Mouse (Mus musculus): ENCODE measurements around the gene Npas4.
A peak's percentile ranks its signal among the peaks of the same experiment; 100 is the strongest.
"Not testable (repeated sequence)": the region's sequence is repeated elsewhere in the genome, so short reads cannot be mapped to it uniquely, and the experiment has no call there.

Gene Npas4

DNA sequence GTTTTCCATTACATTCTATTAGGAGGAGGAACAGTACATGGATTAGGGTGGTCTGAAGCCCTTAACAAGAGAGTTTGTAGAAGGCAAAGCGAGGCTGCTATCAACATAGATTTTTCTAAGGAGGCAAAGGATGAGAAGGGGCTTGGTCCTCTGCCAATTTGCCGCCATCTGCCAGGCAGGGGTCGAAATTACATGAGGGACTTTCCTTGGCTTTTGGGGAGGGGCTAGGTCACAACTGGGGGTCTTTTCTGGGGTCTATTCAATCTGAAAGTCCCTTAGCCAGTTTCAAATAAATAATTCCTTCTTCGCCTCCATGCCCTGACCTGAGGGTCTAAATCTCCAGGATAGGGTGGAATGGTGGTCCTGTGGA is at the start of gene Npas4:
Npas4 (minus strand) TSS at position 61 of the 370 bp plus-strand sequence.
- peak in 1 of 2 experiments; percentile 13 for DNase-seq

DNA sequence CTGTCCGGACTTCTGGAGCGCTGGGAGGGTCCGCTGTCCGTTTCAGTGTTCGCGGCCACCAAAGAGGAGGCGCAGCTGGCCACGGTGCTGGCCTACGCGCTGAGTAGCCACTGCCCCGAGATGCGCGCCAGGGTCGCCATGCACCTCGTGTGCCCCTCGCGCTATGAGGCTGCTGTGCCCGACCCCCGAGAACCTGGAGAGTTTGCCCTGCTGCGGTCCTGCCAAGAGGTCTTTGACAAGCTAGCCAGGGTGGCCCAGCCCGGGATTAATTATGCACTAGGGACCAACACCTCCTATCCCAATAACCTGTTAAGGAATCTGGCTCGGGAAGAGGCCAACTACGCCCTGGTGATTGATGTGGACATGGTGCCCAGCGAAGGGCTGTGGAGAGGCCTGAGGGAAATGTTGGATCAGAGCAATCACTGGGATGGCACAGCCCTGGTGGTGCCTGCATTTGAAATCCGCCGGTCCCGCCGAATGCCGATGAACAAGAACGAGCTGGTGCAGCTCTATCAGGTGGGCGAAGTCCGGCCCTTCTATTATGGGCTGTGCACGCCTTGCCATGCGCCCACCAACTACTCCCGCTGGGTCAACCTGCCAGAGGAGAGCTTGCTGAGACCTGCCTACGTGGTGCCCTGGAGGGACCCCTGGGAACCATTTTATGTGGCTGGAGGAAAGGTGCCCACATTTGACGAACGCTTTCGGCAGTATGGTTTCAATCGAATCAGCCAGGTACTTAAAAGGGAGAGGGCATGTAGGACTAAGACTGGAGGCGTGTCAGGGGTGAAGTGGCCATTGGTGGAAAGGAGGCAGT is 49.4 kb upstream of the Npas4 start:
- peak in 1 of 2 experiments; percentile 26 for DNase-seq

DNA sequence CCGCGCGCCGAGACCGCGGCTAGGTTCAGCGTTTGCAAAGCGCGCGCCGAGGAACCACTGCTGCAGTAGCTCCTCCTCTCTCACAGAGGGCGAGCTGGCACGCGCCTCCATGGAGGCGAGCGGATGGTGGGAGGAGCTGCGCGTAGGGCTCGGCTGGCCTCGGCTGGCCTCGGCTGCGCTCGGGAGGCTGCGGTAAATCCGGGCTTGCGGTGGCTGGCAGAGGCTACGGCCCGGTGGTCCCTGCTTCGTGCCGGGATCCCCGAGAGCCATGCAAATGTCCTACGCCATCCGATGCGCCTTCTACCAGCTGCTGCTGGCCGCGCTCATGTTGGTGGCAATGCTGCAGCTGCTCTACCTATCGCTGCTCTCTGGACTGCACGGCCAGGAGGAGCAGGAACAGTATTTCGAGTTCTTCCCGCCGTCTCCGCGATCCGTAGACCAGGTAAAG is 48.6 kb upstream of the Npas4 start, which contains the start of the genes B4gat1 and AC124502.3:
B4gat1 (plus strand) TSS at position 118 of the 448 bp plus-strand sequence.
AC124502.3 (plus strand) TSS at position 183 of the 448 bp plus-strand sequence.
- DNase-seq: peak; percentile 93 to 94

DNA sequence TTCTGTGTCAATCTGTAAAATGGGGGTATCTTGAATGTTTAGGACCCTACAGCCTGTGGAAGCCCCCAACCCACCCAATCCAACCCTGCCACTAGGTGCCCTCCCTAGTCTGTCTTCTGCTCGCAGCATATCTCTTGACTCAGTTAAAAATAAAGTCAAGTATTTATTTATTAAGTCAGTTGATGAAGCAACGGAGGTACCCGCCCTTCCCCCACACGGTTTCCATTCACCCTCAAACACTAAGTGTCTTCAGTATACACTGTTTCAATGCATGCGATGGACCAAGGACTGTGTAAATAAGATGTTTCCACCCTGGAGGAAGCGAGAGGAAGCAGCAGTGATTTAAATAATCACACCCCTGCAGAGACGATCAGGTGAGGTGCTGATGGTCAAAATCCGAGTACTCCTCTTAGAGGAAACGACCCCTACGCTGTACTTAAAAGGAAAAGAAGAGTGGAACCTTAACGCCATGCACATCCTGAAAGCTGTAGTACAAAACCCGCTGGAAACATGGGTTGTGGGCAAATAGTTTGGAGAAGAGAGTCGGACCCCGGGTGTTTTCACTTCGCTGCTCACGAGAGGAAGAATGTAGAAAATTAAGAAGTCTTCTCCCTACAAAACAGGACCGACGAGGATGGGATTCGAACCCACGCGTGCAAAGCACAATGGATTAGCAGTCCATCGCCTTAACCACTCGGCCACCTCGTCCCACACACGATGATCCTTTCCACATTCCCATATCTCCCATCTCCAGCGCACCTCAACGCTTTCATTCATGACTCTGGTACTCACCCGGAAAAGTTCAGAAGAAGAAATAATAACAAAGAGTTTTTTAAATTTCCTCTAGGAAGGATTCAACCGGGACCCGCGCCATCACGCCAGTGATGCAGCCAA is 47.8 kb upstream of the Npas4 start:
- peak; percentile 93 to 98 for DNase-seq

DNA sequence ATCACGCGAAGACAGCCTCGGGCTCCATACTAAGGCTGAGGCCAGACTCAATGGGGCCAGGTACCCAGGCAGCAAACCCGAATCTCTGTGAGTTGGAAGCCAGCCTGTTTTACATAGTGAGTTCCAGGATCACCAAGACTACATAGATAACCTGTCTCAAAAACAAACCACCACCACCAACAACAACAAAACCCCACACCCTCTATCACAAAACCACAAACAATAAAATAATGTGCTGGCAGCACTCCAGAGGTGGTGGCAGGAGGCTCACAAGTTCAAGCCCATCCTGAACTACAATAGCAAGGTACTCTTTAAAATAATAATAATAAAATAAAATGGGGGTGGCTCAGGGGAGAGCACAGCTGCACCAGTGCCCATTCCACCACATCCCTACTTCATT is 46.5 kb upstream of the Npas4 start:
- no peak for DNase-seq

DNA sequence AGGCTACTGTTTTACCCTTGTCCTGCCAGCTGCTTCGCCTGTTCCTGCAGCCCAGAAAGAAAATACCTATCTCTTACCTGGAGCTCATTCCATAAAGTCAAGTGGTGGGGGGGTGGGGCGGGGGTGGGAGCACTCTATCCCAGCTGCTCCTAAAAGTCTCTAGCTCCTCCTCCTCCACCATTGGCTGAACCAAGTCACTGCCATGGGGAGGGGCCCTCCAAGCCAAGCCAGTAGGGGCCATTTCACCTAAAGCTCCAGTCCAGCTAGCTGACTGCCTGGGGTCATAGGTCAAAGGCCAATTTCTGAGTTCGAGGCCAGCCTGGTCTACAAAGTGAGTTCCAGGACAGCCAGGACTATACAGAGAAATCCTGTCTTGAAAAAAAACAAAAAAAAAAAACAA is 42.6 kb upstream of the Npas4 start:
- no peak for DNase-seq

DNA sequence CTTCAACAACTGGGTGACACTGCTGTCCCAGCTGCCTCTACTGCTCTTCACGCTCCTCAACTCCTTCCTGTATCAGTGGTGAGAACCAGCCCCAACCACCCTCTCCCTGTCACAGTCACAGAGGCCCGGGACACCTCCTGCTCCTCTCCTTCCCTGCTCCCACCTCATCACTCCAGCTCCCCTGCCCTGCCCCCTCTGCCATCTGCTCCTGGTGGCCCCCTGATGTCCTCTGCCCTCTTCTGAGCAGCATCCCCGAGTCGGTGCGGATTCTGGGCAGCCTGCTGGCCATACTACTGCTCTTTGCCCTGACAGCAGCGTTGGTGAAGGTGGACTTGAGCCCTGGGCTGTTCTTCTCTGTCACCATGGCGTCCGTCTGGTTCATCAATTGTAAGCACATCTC is 36.0 kb upstream of the Npas4 start:
- no peak for DNase-seq

DNA sequence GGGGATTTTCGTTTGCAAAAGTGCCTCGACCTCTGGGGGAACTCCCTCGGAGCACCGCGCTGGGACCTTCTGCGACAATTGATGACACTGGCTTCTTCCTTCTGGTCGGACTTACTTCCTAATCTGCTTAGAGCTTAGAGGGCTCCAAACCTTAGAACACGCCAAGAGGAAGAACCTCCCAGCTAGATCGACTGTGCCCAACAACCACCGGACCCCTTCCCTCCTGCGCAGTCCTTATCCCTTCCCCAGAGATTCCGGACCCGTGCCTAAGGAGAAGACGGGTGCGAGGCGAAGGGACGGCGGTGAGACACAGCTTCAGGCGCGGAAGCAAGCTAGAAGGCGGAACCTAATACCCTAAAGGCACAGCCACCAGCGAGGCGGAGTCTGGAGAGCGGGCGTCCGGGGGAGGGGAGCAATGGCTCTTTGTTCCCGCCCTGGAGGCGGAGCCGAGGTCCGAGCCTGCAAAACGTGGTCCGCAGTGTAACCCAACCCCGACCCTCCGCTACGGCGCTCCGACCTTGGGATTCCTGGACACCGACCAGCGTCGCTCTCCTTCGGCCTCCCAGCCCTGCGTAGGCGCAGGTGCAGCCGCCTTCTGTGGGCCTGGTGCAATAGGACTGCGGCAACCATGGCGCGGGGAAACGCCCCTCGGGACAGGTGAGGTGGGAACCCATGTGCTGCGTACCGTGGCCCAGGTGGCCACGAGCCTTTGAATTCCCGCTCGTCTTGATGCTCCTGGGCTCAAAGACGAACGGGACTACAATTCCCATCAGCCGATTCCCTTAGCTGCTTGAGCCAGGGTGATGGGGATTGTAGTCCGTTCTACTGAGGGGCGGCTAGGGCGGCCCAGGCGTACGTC is 33.7 kb upstream of the Npas4 start, which contains the start of gene Slc29a2:
Slc29a2 (plus strand) TSS at position 240 of the 859 bp plus-strand sequence.
- peak; percentile 88 to 91 for DNase-seq

DNA sequence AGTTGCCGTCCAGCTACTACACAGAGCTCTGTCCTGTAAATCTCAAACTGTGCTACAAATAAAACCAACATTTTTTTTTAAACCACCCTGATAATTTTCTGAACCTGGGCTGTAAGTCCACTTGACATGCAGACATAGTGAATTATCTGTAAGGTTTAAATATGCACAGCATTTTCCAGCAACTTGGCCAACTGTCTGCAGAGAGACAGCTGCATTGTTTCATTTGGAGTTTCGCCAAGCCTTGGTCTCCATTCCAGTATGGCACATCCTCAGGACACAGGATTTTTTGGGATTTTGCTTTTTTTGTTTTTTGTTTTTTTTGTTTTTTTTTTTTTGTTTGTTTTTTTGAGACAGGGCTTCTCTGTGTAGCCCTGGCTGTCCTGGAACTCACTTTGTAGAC is 31.3 kb upstream of the Npas4 start:
- no peak for DNase-seq

DNA sequence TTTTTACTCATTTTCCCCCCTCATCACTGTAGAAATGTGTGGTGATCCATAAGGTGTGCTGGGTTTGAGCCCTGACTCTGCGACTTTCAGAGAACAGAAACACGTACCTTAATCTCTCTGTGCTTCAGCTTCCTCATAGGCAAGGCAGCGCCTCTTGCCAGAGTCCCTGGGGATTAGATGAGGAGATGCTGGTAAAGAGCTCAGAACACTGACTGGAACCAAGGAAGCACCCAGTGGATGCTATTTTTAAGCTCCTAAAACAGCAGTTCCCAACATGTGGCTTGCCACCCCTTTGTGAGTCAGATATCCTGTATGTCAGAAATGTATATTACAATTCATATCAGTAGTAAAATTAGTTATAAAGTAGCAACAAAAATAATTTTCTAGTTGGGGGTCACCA is 28.1 kb upstream of the Npas4 start:
- DNase-seq: no peak

DNA sequence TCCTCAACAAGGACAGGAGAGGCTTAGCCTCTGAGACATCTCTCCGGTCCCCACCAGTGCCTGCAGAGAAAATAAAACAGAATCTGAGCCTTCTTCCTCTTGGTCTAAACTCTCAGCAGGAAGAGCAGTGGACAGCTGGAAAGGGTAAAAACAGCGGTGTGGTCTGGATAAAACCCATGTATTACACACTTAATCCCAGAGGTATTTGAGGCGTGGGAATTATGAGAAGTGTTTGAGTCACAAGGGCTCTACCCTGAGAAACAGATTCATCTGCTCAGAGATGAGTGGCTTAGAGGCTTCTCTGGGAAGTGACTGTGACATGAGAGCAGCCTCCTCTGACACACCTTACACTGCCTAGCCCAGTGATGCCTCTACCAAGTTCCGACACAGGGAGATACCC is 27.5 kb upstream of the Npas4 start:
- no peak for DNase-seq

DNA sequence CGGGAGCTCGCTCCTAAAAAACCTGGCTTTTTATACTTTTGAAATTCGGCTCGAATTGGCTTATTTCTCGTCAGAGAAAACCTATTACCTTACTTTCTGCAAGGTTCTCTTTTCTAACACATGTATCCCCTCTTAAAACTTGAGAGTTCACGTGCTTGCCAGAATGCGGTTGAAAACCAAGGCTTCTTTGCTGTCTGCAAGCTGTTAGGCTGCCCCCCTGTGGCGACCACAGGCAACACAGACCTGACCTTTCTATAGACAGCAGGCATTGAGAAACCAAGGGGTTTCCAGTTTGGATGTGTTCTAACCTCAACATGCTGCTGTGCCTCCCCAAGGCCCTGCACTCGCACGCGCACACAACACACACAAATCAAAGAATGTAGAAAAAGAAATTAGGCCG is 26.7 kb upstream of the Npas4 start:
- peak; percentile 76 to 82 for DNase-seq

DNA sequence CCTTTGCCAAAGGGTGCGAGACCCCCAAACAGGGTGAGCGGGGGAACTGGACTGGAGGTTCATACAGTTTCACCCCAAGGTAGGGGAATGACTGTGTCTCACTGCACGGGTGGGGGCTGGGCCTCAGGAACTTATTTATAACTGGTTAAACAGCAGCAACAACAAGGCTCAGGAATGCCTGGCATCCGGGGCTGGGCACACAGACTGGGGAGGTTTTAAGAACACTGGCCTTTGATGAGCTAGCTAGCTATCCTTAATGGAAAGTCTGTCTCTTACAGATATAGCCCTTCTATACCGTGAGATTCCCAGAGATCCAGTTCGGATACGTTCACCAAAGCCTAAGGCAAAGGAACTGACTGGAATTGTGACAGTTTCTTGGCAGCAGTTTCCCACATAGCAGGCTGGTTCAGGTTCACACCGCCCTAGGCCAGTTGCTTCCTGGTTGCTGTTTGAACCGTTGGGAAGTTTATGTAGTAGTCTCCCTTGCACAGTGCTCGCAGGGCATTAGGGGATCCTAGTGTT is 26.2 kb upstream of the Npas4 start:
- DNase-seq: no peak

DNA sequence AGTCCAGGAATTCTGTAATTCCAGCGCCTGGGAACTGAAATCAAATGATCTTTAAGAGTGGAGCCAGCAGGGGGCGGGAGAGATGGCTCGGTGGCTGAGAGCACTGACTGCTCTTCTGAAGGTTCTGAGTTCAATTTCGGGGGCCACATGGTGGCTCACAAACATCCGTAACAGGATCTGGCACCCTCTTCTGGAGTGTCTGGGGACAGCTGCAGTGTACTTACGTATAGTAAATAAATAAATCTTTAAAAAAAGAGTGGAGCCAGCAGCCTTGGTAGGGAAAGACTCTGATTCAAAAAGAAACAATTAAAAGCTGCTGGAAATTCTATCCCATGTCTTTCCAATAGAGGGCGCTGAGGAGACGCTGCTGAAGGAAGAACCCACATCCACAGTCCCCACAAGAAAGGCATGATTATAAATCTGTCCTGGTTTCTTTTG is 24.9 kb upstream of the Npas4 start:
- peak; percentile 41 to 45 for DNase-seq

DNA sequence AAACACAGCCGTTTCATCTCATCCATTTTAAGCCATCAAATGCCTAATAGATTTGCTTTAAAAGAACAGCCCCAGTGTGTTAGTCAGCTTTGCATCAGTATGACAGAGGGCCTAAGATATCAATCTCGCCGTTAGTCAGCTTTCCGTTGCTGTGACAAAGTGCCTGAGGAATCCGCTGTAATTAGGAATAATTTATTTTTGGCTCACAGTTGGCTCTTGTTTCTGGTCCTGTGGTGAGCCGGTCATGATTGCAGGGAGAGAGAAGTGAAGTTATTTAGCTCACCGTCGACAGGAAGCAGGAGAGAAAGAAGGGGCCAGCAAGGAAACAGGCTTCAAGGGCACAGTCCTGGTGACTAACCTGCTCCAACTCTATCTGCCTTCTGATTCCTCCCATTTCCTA is 23.0 kb upstream of the Npas4 start:
- DNase-seq: no peak

DNA sequence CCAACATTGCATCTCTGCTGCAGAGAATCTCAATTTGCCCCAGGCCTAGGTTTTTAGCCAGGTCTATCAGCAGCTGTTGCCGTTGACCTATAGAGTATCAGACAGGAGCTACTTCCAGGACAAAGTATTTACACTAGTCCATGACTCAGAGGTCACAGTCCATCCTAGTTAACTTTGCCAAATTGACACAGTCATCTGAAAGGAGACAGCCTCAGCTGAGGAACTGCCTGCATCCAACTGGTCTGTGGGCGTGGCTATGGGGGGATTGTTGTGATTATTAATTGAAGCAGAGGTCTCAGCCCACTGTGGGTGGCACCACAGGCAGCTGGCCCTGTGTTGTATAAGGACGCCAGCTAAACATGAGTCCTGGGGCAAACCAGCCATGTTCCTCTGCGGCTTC is 14.8 kb upstream of the Npas4 start:
- no peak for DNase-seq

DNA sequence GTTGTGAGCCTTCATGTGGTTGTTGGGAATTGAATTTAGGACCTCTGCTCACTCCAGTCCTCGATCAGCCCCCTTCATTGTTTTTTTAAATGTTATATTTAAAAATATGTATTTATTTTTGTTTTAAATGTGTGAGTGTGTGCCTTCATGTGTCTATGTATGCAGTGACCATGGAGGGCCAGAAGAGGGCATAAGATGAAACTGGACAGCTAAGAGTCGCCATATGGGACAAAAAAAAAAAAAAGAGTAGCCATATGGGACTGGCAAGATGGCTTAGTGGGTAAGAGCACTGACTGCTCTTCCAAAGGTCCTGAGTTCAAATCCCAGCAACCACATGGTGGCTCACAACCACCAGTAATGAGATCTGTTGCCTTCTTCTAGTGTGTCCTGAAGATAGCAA is 13.5 kb upstream of the Npas4 start:
- DNase-seq: not testable (repeated sequence)

DNA sequence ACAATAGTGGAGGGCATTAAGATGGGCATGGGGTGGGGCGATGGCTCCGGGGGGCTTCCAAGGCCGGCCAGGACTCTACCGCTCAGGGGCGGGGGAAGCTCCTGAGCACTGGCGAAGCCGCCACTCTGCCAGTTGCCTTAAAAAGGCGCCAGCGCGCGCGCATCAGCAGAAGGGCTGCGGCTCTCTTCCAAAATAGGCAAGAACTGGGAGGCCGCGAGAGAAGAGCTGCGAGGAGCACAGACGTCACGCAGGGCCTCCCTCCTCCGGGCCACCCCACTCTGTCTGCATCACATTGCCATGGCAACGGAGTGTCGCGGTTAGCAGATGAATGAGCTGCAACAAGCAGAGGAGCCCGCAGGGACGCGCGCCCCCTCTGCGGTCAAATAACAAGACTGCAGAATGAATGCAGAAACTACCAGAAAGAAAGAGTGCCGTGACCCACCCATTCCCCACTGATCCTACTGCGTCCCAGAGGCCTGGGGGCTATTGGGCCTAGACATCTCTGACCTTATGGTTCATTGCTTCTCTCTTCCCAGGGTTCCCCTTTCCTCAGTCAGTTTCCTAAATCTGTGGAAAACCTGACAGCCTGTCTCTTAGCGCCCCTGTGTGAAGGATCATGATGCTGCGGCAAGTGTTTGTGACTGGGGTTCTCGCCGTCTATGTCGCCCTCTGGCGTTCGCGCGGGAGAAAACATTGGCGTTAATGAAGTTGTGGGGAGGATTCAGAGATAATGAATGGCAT is 11.7 kb upstream of the Npas4 start:
- peak; percentile 87 to 90 for DNase-seq

DNA sequence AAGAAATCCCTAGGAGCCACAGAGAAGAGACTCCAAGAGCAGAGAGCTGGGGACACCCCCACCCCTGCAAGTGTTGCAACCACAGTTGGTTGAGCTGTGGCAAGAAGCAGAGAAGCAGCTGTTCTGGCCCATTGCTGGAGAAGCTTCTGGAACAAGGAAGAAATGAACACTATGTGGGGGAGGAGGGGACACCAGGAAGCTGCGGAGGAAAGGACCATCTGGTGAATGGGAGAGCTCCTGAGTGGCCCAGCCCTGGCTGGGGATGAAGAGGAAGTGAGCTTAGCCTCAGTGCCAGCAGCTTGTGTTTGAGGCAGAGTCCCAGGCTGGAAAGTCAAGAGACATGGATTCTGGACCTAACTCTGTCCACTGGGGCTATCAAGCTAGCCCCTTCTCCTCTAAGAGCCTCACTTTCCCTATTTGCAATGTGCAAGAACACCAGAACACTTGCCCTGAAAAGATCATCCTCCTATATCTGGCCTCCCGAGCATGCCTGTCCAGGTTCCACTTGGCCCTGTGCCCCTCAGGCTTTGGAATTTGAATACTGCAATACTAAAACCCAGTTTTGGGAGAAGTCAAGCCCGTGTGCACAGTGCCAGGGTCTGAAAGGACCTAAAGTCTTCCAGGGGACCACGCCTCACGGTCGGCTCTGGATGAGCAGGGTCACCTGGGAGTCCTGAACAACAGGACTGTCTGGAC is 9.5 kb upstream of the Npas4 start:
- DNase-seq: peak; percentile 34 to 38

DNA sequence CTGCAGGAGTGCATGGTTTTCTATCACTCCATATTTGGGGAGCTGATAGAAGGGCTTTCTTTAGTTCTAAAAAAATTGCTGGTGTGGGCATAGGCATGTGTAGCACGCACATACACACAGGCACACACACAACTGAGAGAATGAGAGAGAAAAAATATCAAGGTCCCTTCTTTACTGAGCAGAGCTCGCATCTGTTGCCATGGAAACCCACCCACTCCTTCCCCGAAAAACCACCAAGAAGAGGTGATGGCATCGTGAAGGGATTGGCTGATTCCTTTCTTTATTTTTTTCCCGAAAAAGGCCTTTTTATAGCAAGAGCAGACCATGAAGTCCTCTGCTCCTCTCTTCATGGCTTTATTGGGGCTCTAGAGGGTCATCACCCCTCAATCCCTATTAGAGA is 3.9 kb upstream of the Npas4 start:
- DNase-seq: no peak

DNA sequence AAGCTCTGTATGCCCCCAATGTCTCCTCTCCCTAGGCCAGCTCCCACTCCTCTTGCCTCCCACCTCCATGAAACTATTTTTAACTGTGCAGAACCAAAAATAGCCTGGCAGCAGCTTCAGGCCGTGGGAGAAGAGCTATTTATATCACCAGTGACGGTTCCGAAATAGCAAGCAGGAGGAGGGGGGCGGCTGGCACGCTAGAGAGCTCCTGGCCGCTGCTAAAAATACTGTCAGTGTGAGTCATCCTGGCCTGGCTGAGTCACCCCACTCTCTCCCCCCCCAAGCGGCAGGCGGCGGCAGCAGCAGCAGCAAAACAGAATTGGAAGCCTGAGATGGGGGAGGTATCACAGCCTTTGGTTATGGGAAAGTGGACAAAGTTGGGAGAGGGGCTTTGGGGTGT is 2.8 kb upstream of the Npas4 start:
- DNase-seq: peak; percentile 87 to 92
